Mouse (Mus musculus) CH12.LX (cell line): ENCODE measurements around the gene Plk2.

Source experiments
- CTCF ChIP-seq, 2 experiments: IDR thresholded peaks in 1 of 2; conservative IDR thresholded peaks in 1 of 2; 2 replicates each; pipeline ENCODE4 v1.5.1; 2011 to 2012; ENCODE audit warnings: low read depth in 2 of 2, low read length in 2 of 2, improper control_type of control experiment in 1 of 2, inconsistent platforms in 1 of 2, mild to moderate bottlenecking in 1 of 2, moderate library complexity in 1 of 2
- MAFK ChIP-seq: IDR thresholded peaks from 2 replicates; pipeline ENCODE4 v1.6.1; 2011; ENCODE audit warnings: low read length, improper control_type of control experiment; ENCODE audit not compliant: insufficient replicate concordance
- MYC ChIP-seq: IDR thresholded peaks from 2 replicates; pipeline ENCODE4 v1.6.1; 2011; ENCODE audit warnings: low read depth, mild to moderate bottlenecking, improper control_type of control experiment, low read length
- POLR2A ChIP-seq: IDR thresholded peaks from 2 replicates; pipeline ENCODE4 v1.6.1; 2011; ENCODE audit warnings: low read depth, mild to moderate bottlenecking, improper control_type of control experiment, low read length
- TCF12 ChIP-seq: IDR thresholded peaks from 2 replicates; pipeline ENCODE4 v1.6.1; 2014; ENCODE audit warnings: low read depth, mild to moderate bottlenecking, inconsistent platforms, low read length, improper control_type of control experiment
- USF1 ChIP-seq: IDR thresholded peaks from 2 replicates; pipeline ENCODE4 v1.6.1; 2014; ENCODE audit warnings: low read depth, mild to moderate bottlenecking, inconsistent platforms, low read length, improper control_type of control experiment
- ZKSCAN1 ChIP-seq: IDR thresholded peaks from 2 replicates; pipeline ENCODE4 v1.6.1; 2012; ENCODE audit warnings: low read depth, inconsistent platforms, low read length, improper control_type of control experiment, borderline replicate concordance

- TF ChIP-seq CTCF (conservative IDR thresholded peaks at IDR 0.05 in 1 of 2, IDR thresholded peaks at IDR 0.05 in 1 of 2; ENCODE audit: low read depth in 2 of 2, low read length in 2 of 2) (no peak), MYC (no peak), MAFK (no peak), USF1 (no peak), POLR2A (no peak), TCF12 (no peak), ZKSCAN1 (no peak)
Measured at GRCm38 (mm10) chr13:110346707-110347106, 48.1 kb upstream of the Plk2 start.
